Mouse (Mus musculus) myocyte (in vitro differentiated cells): ENCODE measurements around the gene Tead2. TPM values are rescaled to one million over a fixed set of nuclear protein-coding genes. Genes with fewer than 3 reads are reported as not detected.

Source experiments
- H3K27me3 ChIP-seq: one replicate; pipeline ENCODE4 v1.6.1; 2011; ENCODE audit not compliant: control insufficient read depth, insufficient read depth, insufficient read length
- H3K36me3 ChIP-seq: one replicate; pipeline ENCODE4 v1.6.1; 2011; ENCODE audit not compliant: control insufficient read depth, insufficient read depth
- H3K4me2 ChIP-seq: one replicate; pipeline ENCODE4 v1.6.1; 2011; ENCODE audit warnings: low read depth, control low read depth
- H3K4me3 ChIP-seq: one replicate; pipeline ENCODE4 v1.5.1; 2011; ENCODE audit warnings: mild to moderate bottlenecking, control low read depth, moderate library complexity
- H3K79me2 ChIP-seq: one replicate; pipeline ENCODE4 v1.6.1; 2011; ENCODE audit not compliant: control insufficient read depth, insufficient read depth
- H3ac ChIP-seq: one replicate; pipeline ENCODE4 v1.6.1; 2011; ENCODE audit not compliant: control insufficient read depth, insufficient read length
- CEBPB ChIP-seq: IDR thresholded peaks from 2 replicates; pipeline ENCODE4 v1.6.1; 2011; ENCODE audit warnings: mild to moderate bottlenecking, moderate library complexity; ENCODE audit not compliant: poor library complexity, insufficient read depth, severe bottlenecking
- E2F4 ChIP-seq: IDR thresholded peaks from one replicate; pipeline ENCODE4 v1.6.1; 2011; ENCODE audit warnings: mild to moderate bottlenecking, control low read depth, moderate library complexity; ENCODE audit not compliant: insufficient read depth
- MAX ChIP-seq: IDR thresholded peaks from one replicate; pipeline ENCODE4 v1.6.1; 2011; ENCODE audit warnings: low read depth, mild to moderate bottlenecking, control low read depth
- MYOD1 ChIP-seq, 3 experiments: IDR thresholded peaks; one replicate each; pipeline ENCODE4 v1.6.1; 2011; ENCODE audit warnings: control low read depth in 2 of 3, low read depth in 2 of 3, mild to moderate bottlenecking in 2 of 3, moderate library complexity in 1 of 3; ENCODE audit not compliant: insufficient read length in 2 of 3, control insufficient read depth in 1 of 3
- MYOG ChIP-seq, 3 experiments: IDR thresholded peaks; one replicate each; pipeline ENCODE4 v1.6.1; 2011; ENCODE audit warnings: control low read depth in 2 of 3, low read depth in 2 of 3, mild to moderate bottlenecking in 2 of 3; ENCODE audit not compliant: insufficient read length in 2 of 3, control insufficient read depth in 1 of 3, insufficient read depth in 1 of 3
- POLR2A ChIP-seq: IDR thresholded peaks from one replicate; pipeline ENCODE4 v1.6.1; 2011; ENCODE audit warnings: low read depth, mild to moderate bottlenecking, control low read depth, moderate library complexity; ENCODE audit not compliant: insufficient read length
- POLR2AphosphoS2 ChIP-seq: IDR thresholded peaks from one replicate; pipeline ENCODE4 v1.6.1; 2011; ENCODE audit warnings: low read depth, control low read depth; ENCODE audit not compliant: insufficient read length
- REST ChIP-seq: IDR thresholded peaks from one replicate; pipeline ENCODE4 v1.6.1; 2011; ENCODE audit warnings: mild to moderate bottlenecking, control low read depth, moderate library complexity; ENCODE audit not compliant: insufficient read depth, insufficient read length
- SRF ChIP-seq: IDR thresholded peaks from one replicate; pipeline ENCODE4 v1.6.1; 2011; ENCODE audit warnings: low read depth; ENCODE audit not compliant: control insufficient read depth, insufficient read length
- TCF12 ChIP-seq: IDR thresholded peaks from one replicate; pipeline ENCODE4 v1.6.1; 2011; ENCODE audit warnings: mild to moderate bottlenecking, control low read depth; ENCODE audit not compliant: poor library complexity, insufficient read depth, severe bottlenecking
- TCF3 ChIP-seq: IDR thresholded peaks from one replicate; pipeline ENCODE4 v1.6.1; 2011; ENCODE audit warnings: low read depth, control low read depth; ENCODE audit not compliant: insufficient read length
- USF1 ChIP-seq: IDR thresholded peaks from one replicate; pipeline ENCODE4 v1.6.1; 2011; ENCODE audit warnings: low read depth, mild to moderate bottlenecking, control low read depth, moderate library complexity
- polyA plus RNA-seq: library from polyadenylated mRNA; unstranded; fragments of >200 nt; fragmentation: generic; extraction: Trizol; gene quantifications from one replicate; pipeline ENCODE4 v1.2.1, GENCODE M21; 2012; ENCODE audit warnings: missing spikeins

The Tead2 gene
- polyA plus RNA-seq, 1 experiment: 93.3 TPM

DNA sequence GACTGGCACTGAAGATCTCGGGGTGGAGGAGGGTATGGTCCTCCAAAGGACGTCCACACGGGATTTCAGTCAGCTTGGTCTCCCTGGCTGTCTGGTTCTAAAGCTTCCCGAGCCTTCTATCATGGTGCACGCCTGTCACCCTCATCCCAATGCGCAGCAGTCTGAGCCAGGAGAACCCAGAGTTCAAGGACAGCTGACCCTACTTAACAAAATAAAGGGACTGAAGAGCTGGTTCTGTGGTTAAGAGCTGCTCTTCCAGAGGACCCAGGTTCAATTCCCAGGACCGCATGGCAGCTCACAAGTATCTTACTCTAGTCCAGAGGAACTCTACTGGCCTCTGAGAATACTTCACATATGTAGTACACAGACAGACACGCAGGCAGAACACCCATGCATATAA is 13.5 kb downstream of the Tead2 start:
- Histone ChIP-seq H3K27me3 (no peaks in the 10 kb centered on the region), H3K4me3 (no peak overlapping the region), H3K79me2 (no peaks in the 10 kb centered on the region), H3K36me3 (peaks cover 19% of the 10 kb centered on the region), H3ac (no peak overlapping the region), H3K4me2 (no peak overlapping the region)
- no peak for TF ChIP-seq REST
- TF ChIP-seq SRF: no peak
- TF ChIP-seq MYOD1 (IDR thresholded peaks at IDR 0.05; ENCODE audit: control insufficient read depth in 1 of 3, insufficient read length in 2 of 3, low read depth in 2 of 3): no peak
- no peak for TF ChIP-seq MAX
- no peak for TF ChIP-seq E2F4
- no peak for TF ChIP-seq POLR2AphosphoS2
- no peak for TF ChIP-seq CEBPB
- TF ChIP-seq TCF3: no peak
- no peak for TF ChIP-seq TCF12

- peaks cover 16% of the 10 kb centered on the region for H3K36me3 ChIP-seq
- no peaks in the 10 kb centered on the region for H3K79me2 ChIP-seq
- no peak overlapping the region for H3K4me2 ChIP-seq
- H3K27me3 ChIP-seq: no peaks in the 10 kb centered on the region
- no peak overlapping the region for H3K4me3 ChIP-seq
- TF ChIP-seq SRF: no peak
- TF ChIP-seq POLR2A: no peak
- TF ChIP-seq CEBPB: no peak
- no peak for TF ChIP-seq TCF12
- no peak for TF ChIP-seq E2F4
- TF ChIP-seq POLR2AphosphoS2: no peak
- no peak for TF ChIP-seq MYOD1 (IDR thresholded peaks at IDR 0.05; ENCODE audit: control insufficient read depth in 1 of 3, insufficient read length in 2 of 3, low read depth in 2 of 3)
- no peak for TF ChIP-seq USF1
- H3ac ChIP-seq: no peak overlapping the region
Measured at GRCm38 (mm10) chr7:45229459-45230203, 14.1 kb downstream of the Tead2 start.

GRCm38 (mm10) chr7:45231192-45231591 is 15.6 kb downstream of the Tead2 start:
- no peak overlapping the region for H3K4me3 ChIP-seq
- TF ChIP-seq TCF3 (no peak), USF1 (no peak), TCF12 (no peak), CEBPB (no peak), SRF (no peak), E2F4 (no peak), POLR2A (no peak), MYOG (IDR thresholded peaks at IDR 0.05; ENCODE audit: control insufficient read depth in 1 of 3, insufficient read depth in 1 of 3, insufficient read length in 2 of 3, low read depth in 2 of 3) (no peak), REST (no peak), MYOD1 (IDR thresholded peaks at IDR 0.05; ENCODE audit: control insufficient read depth in 1 of 3, insufficient read length in 2 of 3, low read depth in 2 of 3) (no peak), POLR2AphosphoS2 (no peak), MAX (no peak)
- H3K36me3 ChIP-seq: peaks cover 14% of the 10 kb centered on the region
- no peak overlapping the region for H3K4me2 ChIP-seq
- H3ac ChIP-seq: no peak overlapping the region
- no peaks in the 10 kb centered on the region for H3K27me3 ChIP-seq
- no peaks in the 10 kb centered on the region for H3K79me2 ChIP-seq

GRCm38 (mm10) chr7:45231941-45232340 is 16.4 kb downstream of the Tead2 start:
- no peaks in the 10 kb centered on the region for H3K79me2 ChIP-seq
- H3K36me3 ChIP-seq: peaks cover 14% of the 10 kb centered on the region
- no peak for TF ChIP-seq MAX
- no peak for TF ChIP-seq POLR2AphosphoS2
- no peak for TF ChIP-seq SRF
- no peak for TF ChIP-seq POLR2A
- no peak for TF ChIP-seq MYOD1 (IDR thresholded peaks at IDR 0.05; ENCODE audit: control insufficient read depth in 1 of 3, insufficient read length in 2 of 3, low read depth in 2 of 3)
- no peak for TF ChIP-seq E2F4
- no peak for TF ChIP-seq MYOG (IDR thresholded peaks at IDR 0.05; ENCODE audit: control insufficient read depth in 1 of 3, insufficient read depth in 1 of 3, insufficient read length in 2 of 3, low read depth in 2 of 3)
- TF ChIP-seq TCF12: no peak
- TF ChIP-seq REST: no peak
- no peak for TF ChIP-seq TCF3
- TF ChIP-seq USF1: no peak
- TF ChIP-seq CEBPB: no peak
- H3K4me3 ChIP-seq: no peak overlapping the region
- no peak overlapping the region for H3ac ChIP-seq
- H3K27me3 ChIP-seq: no peaks in the 10 kb centered on the region
- H3K4me2 ChIP-seq: no peak overlapping the region
